Mouse (Mus musculus) brain, embryonic 18.5 days (tissue): ENCODE data around the gene Fancm.
"Not testable (repeated sequence)": the region's sequence is repeated elsewhere in the genome, so short reads cannot be mapped to it uniquely, and the experiment has no call there.

Experiments
- DNase-seq: peaks from one replicate; pipeline ENCODE4 v3.0.0-alpha.2; 2012; ENCODE audit warnings: low read depth, low spot score

Gene Fancm

DNA sequence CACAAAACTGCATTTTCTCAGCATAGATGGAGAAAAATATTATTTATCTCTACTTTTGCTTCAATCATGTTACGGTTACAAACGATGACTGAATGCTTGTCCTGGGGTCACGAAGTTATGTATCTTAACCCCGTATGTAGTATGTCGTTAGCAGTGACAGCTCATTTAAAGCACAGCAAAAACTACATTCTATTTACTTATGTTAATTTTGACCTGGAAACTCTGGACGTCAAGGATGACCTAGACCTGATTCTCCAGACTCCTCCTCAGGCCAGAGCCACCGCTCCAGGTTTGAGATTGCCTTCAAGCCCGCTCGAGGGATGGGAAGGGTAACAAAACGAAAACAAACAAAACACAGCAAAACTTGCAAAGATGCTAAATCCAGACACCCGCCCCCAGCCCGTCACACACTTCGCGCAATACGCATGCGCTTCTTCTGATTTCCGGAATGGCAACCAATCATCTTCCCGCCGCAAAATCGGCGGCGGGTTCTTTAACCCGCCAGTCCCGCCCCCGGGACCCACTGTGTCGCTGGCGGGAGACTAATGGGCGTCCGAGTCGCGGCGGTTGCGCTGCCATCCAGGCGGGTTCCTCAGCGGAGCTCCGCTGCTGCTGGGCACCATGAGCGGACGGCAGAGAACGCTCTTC lies at the start of gene Fancm:
Gene Fancm, plus strand, starts transcription at position 519 of the 648 bp plus-strand sequence.
- peak; percentile 81 for DNase-seq

DNA sequence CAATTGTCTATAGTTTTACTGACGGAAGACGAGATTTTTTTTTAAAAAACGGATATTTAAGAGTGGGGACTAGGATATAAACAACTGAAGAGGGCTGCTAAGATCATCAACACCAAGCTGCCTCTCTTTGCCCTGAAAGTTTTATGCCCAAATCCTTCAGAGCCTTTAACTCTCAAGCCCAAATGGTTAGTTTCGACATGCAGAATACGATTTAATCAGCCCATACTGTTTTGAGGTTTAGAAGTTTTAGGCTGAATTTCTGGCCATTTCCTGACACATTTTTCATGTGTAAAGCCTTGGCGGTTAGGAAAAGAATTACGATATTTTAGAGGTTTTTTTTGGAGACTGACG lies 39.6 kb upstream of the Fancm start:
- no peak for DNase-seq

DNA sequence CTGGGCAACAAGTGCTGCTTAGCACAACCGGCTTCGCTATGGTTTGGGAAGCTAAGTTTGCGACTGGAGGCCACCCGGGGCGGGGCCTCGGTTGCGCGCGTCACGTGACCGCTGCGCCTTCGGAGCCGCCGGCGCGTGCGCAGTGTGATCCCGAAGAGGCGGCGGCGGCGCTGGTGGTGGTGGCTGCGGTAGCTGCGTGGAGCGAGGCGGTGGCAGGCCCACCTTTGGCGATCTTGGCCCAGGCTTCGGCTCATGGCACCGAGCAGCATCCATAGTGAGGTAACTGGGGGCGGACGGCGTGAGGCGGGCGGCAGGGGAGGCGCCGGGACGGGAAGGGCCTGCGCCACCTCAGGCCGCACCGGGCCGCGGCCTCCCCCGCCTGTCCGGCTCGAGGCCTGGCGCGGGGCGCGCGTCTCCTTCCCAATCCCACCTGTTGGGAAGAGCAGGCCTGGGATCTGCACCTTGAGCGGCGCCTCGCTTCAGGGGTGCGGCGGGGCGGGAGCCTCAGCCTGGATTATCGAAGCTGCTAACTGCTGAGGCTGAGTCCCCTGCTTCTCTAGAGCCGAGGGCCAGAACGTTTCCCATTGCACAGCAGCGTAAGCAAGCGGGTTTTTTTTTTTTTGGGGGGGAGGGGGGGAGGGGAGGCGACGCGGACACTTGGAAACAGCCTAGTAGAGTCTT lies 39.1 kb upstream of the Fancm start, which contains the start of gene Prpf39:
Gene Prpf39, plus strand, starts transcription at position 144 of the 681 bp plus-strand sequence.
- DNase-seq: peak; percentile 70

DNA sequence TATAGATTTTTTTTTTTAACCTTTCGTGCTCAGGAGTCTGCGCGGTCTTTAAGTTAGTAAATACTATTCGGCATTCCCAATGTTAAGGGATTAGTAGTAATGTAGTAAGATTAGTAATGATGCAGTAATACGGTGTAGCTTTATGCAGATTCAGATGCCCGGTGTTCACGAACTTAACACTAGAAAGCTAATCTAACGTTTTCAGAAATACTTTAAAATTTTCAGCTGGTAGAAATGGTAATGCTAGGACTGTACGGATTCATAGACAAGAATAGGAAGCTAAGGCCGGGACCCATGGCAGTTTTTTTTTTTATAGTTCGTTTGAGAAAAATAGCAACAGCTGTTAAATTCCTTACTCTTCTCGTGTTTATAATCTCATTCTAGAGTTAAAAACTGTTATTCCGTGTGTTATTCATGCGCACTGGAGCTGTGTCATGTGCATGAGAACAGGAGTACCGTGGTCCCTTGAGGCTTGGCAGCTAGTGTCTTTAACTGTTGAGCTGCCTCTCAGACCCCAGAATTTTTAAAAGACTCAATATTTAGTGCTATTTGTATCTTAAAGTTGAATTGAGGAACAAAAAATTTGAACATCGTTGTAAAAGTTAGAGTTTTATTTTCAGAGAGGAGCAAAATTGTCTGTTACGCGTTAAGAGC lies 38.4 kb upstream of the Fancm start:
- no peak for DNase-seq

DNA sequence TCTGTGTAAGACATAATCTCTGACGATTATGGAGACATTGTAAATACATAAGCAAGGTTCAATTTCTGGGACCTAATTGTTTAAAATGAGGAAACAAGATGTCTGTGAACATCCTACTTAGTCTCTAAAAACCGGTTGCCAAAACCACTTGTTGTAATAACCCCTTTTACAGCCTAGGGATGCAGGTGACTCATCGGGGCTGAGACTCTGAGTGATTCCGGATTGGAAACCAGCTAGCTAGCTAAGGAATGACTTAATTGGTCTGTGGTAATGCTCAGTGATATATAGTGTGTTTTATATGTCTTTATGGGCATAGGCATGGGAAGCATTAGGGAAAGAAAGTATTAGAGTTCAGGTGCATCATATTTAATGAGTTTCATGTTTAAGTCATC lies 37.9 kb upstream of the Fancm start:
- no peak for DNase-seq

DNA sequence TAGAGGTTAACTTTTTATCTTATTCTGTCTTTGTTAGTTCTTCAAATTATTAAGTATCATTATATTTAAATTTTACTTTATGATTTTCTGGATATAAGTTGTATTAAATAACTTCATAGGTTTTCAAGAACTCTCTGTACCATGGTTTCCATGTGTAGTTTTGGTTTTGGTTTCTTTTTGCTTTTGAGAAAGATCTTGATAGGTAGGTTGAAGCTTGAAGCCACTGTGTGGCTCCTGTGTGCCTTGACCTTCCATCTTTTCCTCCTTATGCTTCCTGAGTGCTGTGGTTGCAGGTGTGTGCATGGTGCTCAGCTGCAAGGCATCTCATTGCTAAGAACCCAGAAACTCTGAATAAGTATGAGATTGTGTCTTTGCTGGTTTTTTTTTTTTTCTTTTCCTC lies 26.6 kb upstream of the Fancm start:
- no peak for DNase-seq

DNA sequence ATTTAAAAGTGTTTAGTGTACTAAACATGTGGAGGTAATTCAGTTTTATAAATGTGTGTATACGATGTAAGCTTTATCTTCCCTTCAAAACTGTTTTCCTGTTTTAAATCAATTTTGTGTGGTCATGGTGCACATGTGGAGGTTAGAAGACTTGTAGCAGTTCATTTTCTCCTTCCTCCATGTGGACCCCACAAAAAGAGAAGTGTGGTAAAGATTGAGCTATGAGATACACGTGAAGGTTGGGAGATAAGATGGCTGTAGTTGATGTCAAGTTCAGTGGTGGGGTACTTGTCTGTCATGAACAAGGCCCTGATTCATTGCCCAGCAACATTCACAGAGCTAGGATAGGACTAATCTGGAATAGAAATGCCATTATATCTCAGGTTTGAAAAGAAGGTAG lies 17.2 kb upstream of the Fancm start:
- no peak for DNase-seq

DNA sequence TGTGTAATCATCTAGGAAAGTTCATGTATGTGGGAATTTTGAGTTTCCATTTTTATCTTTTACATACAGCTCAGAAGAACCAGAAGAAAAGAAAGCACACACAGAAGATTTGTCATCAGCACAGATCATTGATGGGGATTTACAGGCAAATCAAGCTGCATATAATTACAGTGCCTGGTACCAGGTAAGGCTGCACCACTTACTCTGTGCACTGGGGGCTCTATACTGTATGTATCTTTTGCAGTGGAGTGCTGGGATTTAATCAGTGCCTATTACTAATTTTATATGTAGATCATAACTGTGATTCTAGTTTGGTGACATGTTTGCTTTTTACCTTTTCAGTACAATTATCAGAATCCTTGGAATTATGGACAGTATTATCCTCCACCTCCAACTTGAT lies 14.3 kb upstream of the Fancm start:
- DNase-seq: no peak

DNA sequence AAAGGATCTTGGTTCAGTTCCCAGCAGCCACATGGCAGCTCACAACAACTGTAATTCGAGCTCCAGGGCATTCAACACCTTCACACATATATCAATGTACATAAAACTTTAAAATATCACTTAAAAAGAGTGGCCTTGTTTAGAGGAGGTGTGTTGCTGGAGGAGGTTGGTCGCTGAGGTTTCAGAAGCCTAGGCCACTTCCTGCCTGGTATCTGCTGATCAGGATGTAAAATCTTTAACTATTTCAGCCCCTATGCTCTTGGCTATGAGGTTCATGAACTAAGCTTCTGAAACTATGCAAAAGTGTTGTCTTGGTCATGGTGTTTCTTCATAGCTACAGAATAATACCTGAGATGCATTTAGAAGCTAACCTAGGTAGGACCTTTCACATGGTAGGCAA lies 10.2 kb upstream of the Fancm start:
- DNase-seq: no peak

DNA sequence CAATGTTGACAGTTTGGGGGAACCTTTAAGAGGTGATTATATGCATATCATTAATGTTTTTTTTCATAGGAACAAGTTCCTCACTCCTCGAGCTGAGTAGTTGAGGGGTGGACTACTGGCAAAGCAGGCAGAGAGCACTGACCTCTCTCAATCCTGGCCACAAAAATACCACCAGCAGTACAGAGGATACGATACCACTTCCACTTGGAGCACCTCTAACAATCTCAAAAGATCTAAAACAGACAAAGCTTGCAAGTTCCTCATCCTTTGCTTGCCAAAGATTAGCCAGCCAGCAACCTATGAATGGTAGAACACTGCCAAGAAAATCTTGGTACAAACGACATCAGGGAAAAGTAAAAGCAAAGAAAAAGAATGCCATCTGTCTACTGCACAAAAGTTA lies 9.2 kb upstream of the Fancm start:
- DNase-seq: no peak

DNA sequence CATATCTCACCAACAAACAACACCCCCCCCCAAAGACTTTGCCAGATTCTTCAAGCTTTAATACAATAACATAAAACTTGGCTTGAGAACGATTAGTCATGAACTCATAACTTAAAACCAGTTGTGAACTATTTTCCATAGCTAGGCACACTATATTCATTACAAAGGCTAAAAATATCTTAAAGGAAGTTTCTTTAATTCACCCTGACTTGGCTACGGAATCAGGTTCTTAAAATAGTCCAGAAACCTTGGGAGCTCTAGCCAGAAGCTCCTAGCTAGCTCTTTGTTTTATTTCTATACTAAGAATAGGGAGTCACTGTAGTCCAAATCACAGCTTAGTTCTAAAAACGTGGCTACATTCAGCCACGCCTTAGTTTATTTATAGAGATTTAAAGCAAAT lies 7.0 kb upstream of the Fancm start:
- DNase-seq: no peak

DNA sequence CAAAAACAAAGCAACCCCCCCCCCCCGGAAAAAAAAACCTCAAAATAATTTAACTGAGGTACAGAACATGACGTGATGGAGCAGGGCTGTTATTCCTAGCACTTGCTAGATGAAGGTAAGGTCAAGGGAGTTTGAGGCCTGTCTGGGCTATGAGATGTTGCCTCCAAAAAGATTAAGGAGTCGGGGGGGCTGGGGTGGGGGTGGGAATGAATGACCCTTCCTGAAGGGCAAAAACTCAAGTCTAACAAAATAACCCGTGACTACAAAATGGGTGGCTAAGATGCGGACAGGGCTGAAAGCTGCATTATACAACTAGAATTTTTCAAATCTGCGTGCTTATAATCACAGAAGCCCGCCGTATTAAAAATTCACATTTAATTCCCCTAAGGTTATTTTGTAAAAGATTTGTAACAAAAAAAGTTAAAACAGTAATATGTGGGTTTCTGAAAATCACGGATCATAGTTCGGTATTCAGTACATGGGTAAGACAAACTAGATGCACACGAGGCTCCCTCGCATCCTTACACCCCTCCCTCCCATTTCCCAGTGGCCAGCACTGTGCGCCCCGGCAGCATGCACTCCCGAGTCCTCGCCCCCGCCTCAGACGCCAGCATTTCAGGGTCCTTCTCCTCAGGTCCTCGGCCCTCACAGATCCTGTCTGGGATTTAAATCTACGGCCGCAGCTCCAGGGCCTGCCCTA lies 2.3 kb upstream of the Fancm start:
- no peak for DNase-seq

DNA sequence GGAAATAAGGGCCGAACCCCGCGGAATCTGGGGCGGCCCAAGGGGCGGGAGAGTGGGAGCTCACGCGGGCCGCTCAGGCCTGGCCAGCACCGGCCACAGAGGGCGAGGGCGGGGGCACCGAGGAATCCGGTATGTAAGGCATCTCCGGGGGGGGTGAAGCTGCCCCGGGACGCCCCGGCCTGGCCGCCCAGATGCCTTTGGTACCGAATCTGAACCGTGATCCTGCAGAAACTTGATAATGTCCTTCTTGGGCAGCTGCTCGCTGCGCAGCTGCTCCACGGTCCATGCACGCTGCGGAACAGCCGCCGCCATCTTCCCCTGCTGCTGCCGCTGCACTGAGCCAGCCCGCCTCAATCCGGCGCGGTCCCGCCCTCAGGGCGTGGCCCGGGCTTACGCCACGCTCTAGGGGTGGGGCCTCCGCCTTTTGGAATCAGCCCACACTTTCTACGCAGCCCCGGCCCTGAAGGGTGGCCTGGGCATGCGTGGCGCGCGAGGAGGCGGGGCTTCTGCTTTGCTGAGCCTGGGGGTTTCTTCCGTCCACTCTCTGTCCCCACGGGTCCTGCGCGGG lies 1.7 kb upstream of the Fancm start, which contains the start of gene Fkbp3:
Gene Fkbp3, minus strand, starts transcription at position 397 of the 568 bp plus-strand sequence.
- peak; percentile 93 for DNase-seq

DNA sequence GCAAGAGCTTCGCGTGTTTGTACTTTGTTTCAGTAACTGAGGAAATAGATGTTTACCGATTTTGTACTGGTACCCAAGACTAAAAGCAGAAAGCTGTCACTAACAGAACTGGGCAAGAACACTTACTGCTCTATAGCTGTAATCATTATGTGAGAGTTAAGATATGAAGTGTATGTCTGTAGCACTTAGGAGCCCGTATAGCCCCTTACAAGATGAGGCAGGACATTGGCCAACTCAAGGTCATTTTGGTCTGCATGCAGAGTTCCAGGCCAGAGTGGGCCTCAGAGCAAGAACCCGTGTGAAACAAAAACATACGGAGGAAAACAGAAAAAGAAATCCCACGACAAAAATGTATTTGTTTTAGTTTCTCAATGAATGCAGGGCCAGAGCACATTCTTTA lies 752 bp upstream of the Fancm start:
- DNase-seq: no peak

DNA sequence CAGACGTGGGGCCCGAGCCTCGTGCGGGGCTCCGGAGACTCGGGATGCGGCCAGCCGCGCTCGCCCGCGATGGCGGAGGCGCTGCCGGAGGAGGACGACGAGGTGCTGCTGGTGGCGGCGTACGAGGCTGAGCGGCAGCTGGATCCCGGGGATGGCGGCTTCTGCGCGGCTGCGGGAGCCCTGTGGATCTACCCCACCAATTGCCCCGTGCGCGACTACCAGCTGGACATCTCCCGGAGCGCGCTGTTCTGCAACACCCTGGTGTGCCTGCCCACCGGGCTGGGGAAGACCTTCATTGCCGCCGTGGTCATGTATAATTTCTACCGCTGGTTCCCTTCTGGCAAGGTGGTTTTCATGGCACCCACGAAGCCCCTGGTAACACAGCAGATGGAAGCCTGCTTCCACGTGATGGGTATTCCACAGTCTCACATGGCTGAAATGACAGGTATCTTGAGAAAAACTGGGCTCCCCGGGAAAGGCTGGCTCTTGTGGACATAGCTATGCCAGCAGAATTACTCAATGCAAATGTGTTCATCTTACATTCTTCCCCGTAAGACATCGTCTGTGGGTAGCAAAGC lies 419 bp downstream of the Fancm start:
- DNase-seq: no peak

DNA sequence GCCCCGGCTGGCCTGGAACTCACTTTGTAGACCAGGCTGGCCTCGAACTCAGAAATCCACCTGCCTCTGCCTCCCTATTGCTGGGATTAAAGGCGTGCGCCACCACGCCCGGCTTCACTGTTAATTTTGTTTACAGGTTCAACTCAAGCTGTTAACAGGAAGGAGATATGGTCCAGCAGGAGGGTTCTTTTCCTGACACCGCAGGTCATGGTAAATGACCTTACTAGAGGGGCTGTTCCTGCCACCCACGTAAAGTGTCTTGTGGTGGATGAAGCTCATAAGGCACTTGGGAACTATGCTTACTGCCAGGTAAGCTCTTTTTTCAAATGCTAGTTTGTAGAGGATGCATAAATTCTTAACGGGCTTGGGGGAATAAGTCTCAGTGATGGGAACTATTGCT lies 1.5 kb downstream of the Fancm start:
- DNase-seq: no peak

DNA sequence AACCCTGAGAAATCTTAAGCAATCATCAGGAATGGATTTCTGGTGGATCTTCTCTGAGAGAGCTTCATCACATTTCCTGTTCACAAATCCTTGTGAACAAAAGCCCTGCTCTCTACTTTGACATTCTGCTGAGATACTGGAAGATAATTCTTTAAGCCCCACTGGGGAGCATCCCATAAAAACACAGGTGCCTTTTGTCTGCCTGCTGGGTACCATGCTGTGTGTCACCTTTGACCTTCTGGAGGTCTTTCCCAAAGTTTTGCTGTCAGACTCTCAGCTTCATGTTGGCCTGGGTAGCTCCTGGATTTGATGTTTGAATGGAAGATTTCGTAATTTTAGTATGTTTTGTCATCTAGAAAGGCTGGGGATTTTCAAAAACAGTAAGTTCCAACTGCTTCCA lies 33.3 kb downstream of the Fancm start:
- DNase-seq: no peak

DNA sequence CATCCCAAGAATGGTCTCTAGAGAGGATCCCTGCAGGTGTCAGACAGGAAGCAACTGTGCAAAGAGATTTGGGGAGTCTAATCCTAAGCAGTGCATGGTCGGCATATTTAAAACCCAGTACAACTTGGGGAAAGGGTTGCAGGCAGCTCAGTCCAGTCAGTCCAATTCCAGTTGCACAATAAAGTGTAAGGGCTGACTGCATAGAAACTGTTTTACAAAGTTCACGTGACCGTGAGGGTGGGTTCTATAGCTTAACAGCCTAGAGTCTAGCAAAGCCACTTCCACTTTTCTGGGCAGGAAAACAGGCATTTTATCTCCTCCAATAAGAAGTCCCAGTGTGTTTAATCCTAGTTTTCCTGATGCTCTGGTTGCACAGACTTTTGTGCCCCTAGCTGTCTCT lies 36.1 kb downstream of the Fancm start:
- DNase-seq: no peak

DNA sequence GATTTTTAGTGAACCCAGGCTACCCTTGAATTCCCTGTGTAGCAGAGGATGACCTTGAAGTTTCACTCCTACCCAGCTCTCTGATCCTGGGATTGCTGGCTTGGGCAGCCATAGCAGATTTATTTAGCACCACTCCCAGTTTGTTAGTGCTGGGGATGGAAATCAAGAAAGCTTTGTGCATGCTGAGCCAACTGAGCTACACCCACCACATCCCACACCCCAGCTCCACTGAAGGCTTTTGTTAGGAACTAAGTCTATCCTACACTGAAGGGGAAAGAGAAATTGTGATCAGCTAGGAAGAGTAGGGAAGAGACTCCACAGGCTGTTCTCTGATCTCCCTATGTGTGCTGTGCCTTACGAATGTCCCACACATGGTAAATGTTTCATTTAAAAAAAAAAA lies 37.4 kb downstream of the Fancm start:
- no peak for DNase-seq

DNA sequence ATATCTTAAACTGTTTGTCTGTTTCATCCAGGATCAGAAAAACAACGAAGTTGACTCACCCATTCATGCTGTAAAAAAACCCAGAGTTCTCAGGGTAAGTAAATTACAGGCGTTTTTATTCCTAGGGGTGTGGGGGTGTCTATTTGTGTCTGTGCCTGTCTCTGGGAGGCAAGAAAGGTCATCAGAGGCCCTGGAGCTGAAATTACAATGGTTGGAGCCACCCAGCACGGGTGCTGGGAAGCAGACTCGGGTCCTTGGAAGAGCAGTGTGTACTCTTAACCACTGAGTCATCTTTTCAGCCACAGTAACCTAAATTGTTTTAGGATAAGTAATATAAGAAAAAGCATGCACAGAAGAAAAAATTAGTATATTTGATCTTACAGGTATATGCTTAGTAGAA lies 38.5 kb downstream of the Fancm start:
- no peak for DNase-seq

DNA sequence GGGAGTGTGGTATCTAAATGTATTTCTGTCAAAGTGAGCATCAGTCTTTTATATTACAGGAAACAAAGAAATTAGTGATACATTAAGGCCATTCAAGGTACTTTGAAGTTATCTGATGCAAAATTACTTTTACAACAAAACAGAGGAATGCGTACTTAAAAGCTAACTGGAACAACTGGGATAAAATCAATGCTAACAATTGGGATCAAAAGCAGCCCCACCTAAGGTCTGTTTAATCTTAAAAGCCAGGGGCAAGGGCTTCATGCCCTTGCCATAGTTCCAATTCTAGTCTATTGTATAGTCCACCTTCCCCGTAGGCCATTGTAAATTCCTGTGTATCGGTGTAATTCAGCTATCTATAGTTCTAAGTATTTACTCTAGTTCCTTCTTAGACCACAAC lies 39.6 kb downstream of the Fancm start:
- DNase-seq: not testable (repeated sequence)

DNA sequence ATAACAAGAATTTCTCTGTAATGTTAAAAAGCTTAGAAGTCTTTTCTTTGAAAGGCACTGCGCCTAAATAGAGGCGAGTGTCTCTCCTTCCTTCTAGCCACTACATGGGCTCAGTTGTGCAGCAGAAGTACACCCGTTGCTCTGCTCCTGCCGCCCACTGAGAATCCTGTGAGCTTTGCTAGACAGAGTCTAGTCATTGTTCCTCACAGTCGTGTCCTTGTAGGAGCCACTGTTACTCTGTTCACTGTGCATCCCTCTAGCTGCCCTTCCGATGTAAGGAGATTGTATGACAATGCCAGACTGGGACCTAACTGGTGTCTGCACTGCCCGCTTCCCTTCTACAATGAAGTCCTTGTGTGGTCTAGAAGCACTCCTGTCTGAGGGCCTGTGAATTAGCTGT lies 43.6 kb downstream of the Fancm start:
- DNase-seq: no peak
